Mouse (Mus musculus) bone marrow, adult 2 months (tissue): ENCODE measurements around the gene Dhx8.

ENCODE experiments used
- CTCF ChIP-seq: fragments of 200-500 bp; IDR thresholded peaks from 2 replicates; pipeline ENCODE4 v1.5.1; 2011; ENCODE audit warnings: low read length, control low read depth; ENCODE audit not compliant: control insufficient read depth, insufficient read depth
- POLR2A ChIP-seq: fragments of 200-500 bp; IDR thresholded peaks from 2 replicates; pipeline ENCODE4 v1.6.1; 2011; ENCODE audit warnings: low read depth, mild to moderate bottlenecking, control low read depth, low read length, borderline replicate concordance; ENCODE audit not compliant: control insufficient read depth

DNA sequence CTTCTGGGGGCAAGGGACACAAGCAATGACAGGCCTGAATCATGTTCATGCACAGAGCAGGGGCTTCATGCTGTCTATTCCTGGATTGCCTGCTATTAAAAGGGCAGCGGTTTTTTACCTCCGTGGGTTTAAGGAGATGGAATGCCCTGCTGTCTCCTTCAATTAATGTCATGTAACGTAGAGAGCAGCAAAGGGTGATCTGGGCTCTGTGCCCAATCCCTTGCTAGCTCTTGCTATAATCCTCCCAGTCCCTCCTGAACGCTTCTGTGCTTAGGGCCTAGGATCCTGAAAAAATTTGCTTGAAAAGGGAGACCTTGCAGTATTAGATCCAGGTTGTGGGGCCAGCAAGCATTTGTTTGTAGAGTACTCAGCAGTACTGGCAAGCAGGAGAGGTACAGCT is 14.4 kb upstream of the Dhx8 start:
- TF ChIP-seq POLR2A (no peak), CTCF (no peak)
